Mouse (Mus musculus) ES-Bruce4 (cell line): ENCODE data around the gene Asb5. TPM values are rescaled to one million over a fixed set of nuclear protein-coding genes. Genes with fewer than 3 reads are reported as not detected.

Experiments used
- H3K27ac ChIP-seq: 2 replicates; pipeline ENCODE4 v1.5.1; 2012; ENCODE audit warnings: low read length, inconsistent platforms; ENCODE audit not compliant: insufficient read depth
- H3K27me3 ChIP-seq: 2 replicates; pipeline ENCODE4 v1.6.1; 2012; ENCODE audit warnings: mild to moderate bottlenecking, low read length, inconsistent platforms; ENCODE audit not compliant: control insufficient read depth, poor library complexity, insufficient read depth, severe bottlenecking
- H3K36me3 ChIP-seq: 2 replicates; pipeline ENCODE4 v1.6.1; 2012; ENCODE audit warnings: inconsistent platforms, mild to moderate bottlenecking, low read length, moderate library complexity; ENCODE audit not compliant: control insufficient read depth, poor library complexity, insufficient read depth, severe bottlenecking
- H3K4me1 ChIP-seq: one replicate; pipeline ENCODE4 v1.8.1; 2011; ENCODE audit warnings: low read length; ENCODE audit not compliant: control insufficient read depth, insufficient read depth
- H3K4me3 ChIP-seq: 2 replicates; pipeline ENCODE4 v1.5.1; 2011; ENCODE audit warnings: low read depth, mild to moderate bottlenecking, low read length
- H3K9ac ChIP-seq: 2 replicates; pipeline ENCODE4 v1.6.1; 2012; ENCODE audit warnings: low read depth, mild to moderate bottlenecking, inconsistent platforms; ENCODE audit not compliant: poor library complexity, severe bottlenecking
- H3K9me3 ChIP-seq: replicated peaks from 2 replicates; pipeline ENCODE4 v1.6.1; 2012; ENCODE audit warnings: mild to moderate bottlenecking, low read length, inconsistent platforms; ENCODE audit not compliant: control insufficient read depth, poor library complexity, insufficient read depth, severe bottlenecking
- CTCF ChIP-seq: IDR thresholded peaks from one replicate; pipeline ENCODE4 v1.8.1; 2011; ENCODE audit warnings: low read depth, low read length
- EP300 ChIP-seq: IDR thresholded peaks from 2 replicates; pipeline ENCODE4 v1.6.1; 2011; ENCODE audit warnings: low read depth, low read length; ENCODE audit not compliant: insufficient read depth
- POLR2A ChIP-seq: IDR thresholded peaks from one replicate; pipeline ENCODE4 v1.8.1; 2011; ENCODE audit warnings: low read length; ENCODE audit not compliant: insufficient read depth
- polyA plus RNA-seq: library from polyadenylated mRNA; stranded (reverse); fragments of >200 nt; gene quantifications from 2 replicates; pipeline ENCODE4 v1.2.4, GENCODE M21; 2011; ENCODE audit warnings: low read depth; ENCODE audit not compliant: missing spikeins, insufficient read depth, insufficient read length

Gene Asb5
- polyA plus RNA-seq = not detected in 2 replicates

- Histone ChIP-seq H3K27ac (no peak within 1 kb of the TSS), H3K36me3 (peaks cover 10% of the 10 kb centered on the region), H3K4me3 (peak within 1 kb of the TSS; percentile 90), H3K9ac (peak within 1 kb of the TSS; percentile 70), H3K27me3 (peaks cover 1% of the 10 kb centered on the region; the same call in 1 of the 2 replicates), H3K9me3 (no peaks in the 10 kb centered on the region), H3K4me1 (no peaks in the 10 kb centered on the region)
- TF ChIP-seq CTCF = no peak
- no peak for TF ChIP-seq EP300
- TF ChIP-seq POLR2A = peak; percentile 39
Measured at GRCm38 (mm10) chr8:54529382-54530296, at the start of gene Asb5, which contains the start of gene Spcs3. Gene Asb5 (plus strand): TSS chr8:54529580. Gene Spcs3 (minus strand): TSS chr8:54529998.

- Histone ChIP-seq H3K27ac (no peak overlapping the region), H3K4me3 (no peak overlapping the region), H3K36me3 (no peaks in the 10 kb centered on the region), H3K9ac (no peak overlapping the region), H3K4me1 (no peaks in the 10 kb centered on the region), H3K9me3 (0 out of 2 replicates have a peak, but pooled peaks cover 2% of the 10 kb centered on the region), H3K27me3 (no peaks in the 10 kb centered on the region)
- no peak for TF ChIP-seq EP300
- TF ChIP-seq CTCF = no peak
- no peak for TF ChIP-seq POLR2A
Measured at GRCm38 (mm10) chr8:54486555-54487273, 42.7 kb upstream of the Asb5 start.

DNA sequence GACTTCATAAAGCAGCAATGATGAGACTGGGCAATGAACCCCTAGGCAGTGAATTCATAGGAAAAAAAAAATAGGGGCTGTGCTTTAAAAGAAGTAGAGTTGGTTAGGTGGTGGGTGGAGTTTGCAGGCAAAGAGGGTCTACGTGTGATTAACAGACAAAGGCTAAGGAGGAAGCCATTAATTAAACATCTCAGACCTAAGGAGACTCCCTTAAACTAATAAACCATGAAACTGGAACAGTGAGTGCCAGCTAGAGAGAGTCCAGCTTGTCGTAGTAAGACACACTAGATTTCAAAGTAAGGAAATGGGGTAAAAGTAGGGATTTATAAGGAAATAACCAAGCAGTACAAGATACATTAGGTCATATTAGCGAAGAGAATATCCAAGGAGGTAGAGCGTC, 40.9 kb upstream of the Asb5 start:
- no peak for TF ChIP-seq POLR2A
- no peak for TF ChIP-seq CTCF
- TF ChIP-seq EP300 = no peak
- Histone ChIP-seq H3K9ac (no peak overlapping the region), H3K36me3 (no peaks in the 10 kb centered on the region), H3K4me3 (no peak overlapping the region), H3K9me3 (0 out of 2 replicates have a peak, but pooled peaks cover 2% of the 10 kb centered on the region), H3K27me3 (no peaks in the 10 kb centered on the region), H3K27ac (no peak overlapping the region), H3K4me1 (no peaks in the 10 kb centered on the region)

- no peak overlapping the region for H3K27ac ChIP-seq
- no peak overlapping the region for H3K9ac ChIP-seq
- no peak overlapping the region for H3K4me3 ChIP-seq
- H3K9me3 ChIP-seq = 0 out of 2 replicates have a peak, but pooled peaks cover 2% of the 10 kb centered on the region
- no peak for TF ChIP-seq EP300
- no peaks in the 10 kb centered on the region for H3K4me1 ChIP-seq
- H3K27me3 ChIP-seq = no peaks in the 10 kb centered on the region; the same call in 1 of the 2 replicates
- no peaks in the 10 kb centered on the region for H3K36me3 ChIP-seq
Measured at GRCm38 (mm10) chr8:54491057-54491690, 38.2 kb upstream of the Asb5 start.

DNA sequence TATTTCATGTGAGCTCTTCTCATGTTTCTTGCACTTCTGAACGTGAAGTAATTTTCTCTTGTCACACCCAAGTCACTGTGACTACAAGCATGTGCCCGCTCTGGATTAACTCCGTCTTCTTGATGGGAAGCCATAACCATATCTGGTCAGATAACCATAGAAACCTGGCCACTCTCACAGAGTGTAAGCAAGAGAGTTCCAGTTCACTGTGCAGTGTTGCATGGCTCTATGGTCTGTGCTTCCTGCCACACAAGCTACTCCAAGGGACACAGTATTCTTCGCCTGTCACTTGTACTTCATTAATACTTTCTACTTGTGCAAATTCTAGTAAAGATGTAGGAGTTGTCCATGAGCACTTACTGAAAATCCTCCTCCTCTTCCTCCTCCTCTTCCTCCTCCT, 37.4 kb upstream of the Asb5 start:
- Histone ChIP-seq H3K9ac (no peak overlapping the region), H3K9me3 (0 out of 2 replicates have a peak, but pooled peaks cover 2% of the 10 kb centered on the region), H3K27me3 (no peaks in the 10 kb centered on the region; the same call in 1 of the 2 replicates), H3K4me1 (no peaks in the 10 kb centered on the region), H3K27ac (no peak overlapping the region), H3K36me3 (no peaks in the 10 kb centered on the region), H3K4me3 (no peak overlapping the region)
- no peak for TF ChIP-seq POLR2A
- TF ChIP-seq CTCF = no peak
- no peak for TF ChIP-seq EP300

GRCm38 (mm10) chr8:54493110-54493509, 36.3 kb upstream of the Asb5 start:
- Histone ChIP-seq H3K27me3 (no peaks in the 10 kb centered on the region; the same call in 1 of the 2 replicates), H3K9ac (no peak overlapping the region), H3K36me3 (no peaks in the 10 kb centered on the region), H3K9me3 (0 out of 2 replicates have a peak, but pooled peaks cover 2% of the 10 kb centered on the region), H3K4me3 (no peak overlapping the region), H3K27ac (no peak overlapping the region), H3K4me1 (no peaks in the 10 kb centered on the region)
- TF ChIP-seq EP300 (no peak), POLR2A (no peak), CTCF (peak; percentile 29)
